Mouse (Mus musculus) megakaryocyte, embryonic 14.5 days (primary cell): Measurements from ENCODE around the gene Rfc5.

Source experiments
- FLI1 ChIP-seq: IDR thresholded peaks from 2 replicates; pipeline ENCODE4 v1.6.1; 2012; ENCODE audit warnings: low read length, inconsistent platforms, mixed read lengths
- GATA1 ChIP-seq: IDR thresholded peaks from 3 replicates; pipeline ENCODE4 v1.6.1; 2012; ENCODE audit warnings: mixed read lengths, low read length, inconsistent platforms, borderline replicate concordance

- TF ChIP-seq GATA1 (no peak), FLI1 (no peak)
Observed at GRCm38 (mm10) chr5:117359497-117360227, 29.2 kb downstream of the Rfc5 start.
